Mouse (Mus musculus): ENCODE data around the gene Scgb1b2. TPM values are rescaled to one million over a fixed set of nuclear protein-coding genes. Genes with fewer than 3 reads are reported as not detected.

The Scgb1b2 gene
- total RNA-seq (2021): not detected
- long read RNA-seq, experiment 1: 0 reads
- long read RNA-seq, experiment 2: 0 reads

DNA sequence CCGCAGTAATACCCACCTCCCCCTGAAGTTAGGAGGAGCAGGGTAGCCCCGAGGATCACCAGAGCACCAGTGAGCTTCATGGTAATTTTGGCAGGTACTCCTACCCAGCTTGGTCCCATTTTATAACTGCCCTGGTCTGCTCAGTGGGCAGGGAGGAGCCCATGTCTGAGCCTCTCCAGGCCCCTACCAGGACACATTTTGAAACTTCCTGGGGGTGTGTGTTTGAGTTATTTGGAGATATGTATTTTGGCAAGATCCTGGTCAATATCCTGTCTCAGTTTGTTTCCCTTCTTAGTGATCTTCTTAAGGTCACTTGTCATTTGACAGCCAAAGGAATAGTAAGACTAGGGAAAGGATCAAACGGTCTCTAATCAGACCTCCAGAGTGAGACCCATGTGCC, at the start of gene Scgb1b2:
Gene Scgb1b2 (minus strand): TSS at position 101 of the 400 bp plus-strand sequence.
- H3K27ac ChIP-seq: no peak within 1 kb of the TSS
- no peak within 1 kb of the TSS for H3K4me3 ChIP-seq
- no peak for DNase-seq (ENCODE audit: low spot score in 2 of 2)
- TF ChIP-seq CTCF (conservative IDR thresholded peaks at IDR 0.05): no peak

DNA sequence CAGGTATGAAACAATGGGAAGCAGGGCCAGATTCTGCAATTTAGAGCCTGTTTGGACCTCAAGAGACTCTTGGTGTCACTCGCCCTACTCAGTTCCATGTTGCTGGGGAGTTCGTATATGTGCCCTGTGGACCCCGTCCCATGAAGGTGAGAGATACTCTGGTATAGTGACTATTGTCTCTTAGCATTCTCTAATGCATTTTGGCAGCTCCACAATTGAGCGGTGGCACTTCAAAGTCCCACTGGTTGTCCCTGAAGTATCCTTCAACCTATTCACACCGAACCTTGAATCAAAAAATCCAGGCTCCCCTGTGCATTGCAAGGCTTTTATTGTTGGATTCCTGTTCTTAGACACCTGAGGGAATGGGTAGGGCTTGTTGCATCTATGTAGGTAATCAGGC, 1.4 kb downstream of the Scgb1b2 start, which contains the start of gene Scgb2b2:
Gene Scgb2b2 (plus strand): TSS at position 301 of the 400 bp plus-strand sequence.
- H3K4me3 ChIP-seq: no peak within 1 kb of the TSS
- no peak within 1 kb of the TSS for H3K27ac ChIP-seq
- TF ChIP-seq CTCF (conservative IDR thresholded peaks at IDR 0.05): no peak
- DNase-seq (ENCODE audit: low spot score in 2 of 2): no peak

Other genes starting within 250 kb of the Scgb1b2 start
- gene Fxyd5, start 249.3 kb downstream of the Scgb1b2 start, total RNA-seq (2021): 10 to 100 TPM; 17.3 to 26.9 TPM
- 100 to 1,000 TPM; 117 to 121 TPM for gene Fxyd7, start 240.4 kb downstream of the Scgb1b2 start, total RNA-seq (2021)
- 100 to 1,000 TPM in 1 of 2 experiments, 10 to 100 TPM in 1; 90.9 to 114 TPM for gene Fxyd1, start 234.6 kb downstream of the Scgb1b2 start, total RNA-seq (2021)
- gene Lgi4, start 232.5 kb downstream of the Scgb1b2 start, total RNA-seq (2021): 10 to 100 TPM; 37.9 to 41.9 TPM
- 1 to 10 TPM in 1 of 2 experiments, not detected in 1; 1.7 TPM for gene Fxyd3, start 215.1 kb downstream of the Scgb1b2 start, total RNA-seq (2021)
- gene Hpn, start 176.5 kb downstream of the Scgb1b2 start, total RNA-seq (2021): 1 to 10 TPM; 2.9 to 7.1 TPM
- gene Scn1b, start 164.8 kb downstream of the Scgb1b2 start, total RNA-seq (2021): 100 to 1,000 TPM; 585 to 611 TPM
- gene Gramd1a, start 135.9 kb downstream of the Scgb1b2 start, total RNA-seq (2021): 100 to 1,000 TPM; 118 to 124 TPM
- gene Scgb2b2, start 1.3 kb downstream of the Scgb1b2 start, total RNA-seq (2021): not detected
- not detected for gene Scgb2b3, start 70.3 kb upstream of the Scgb1b2 start, total RNA-seq (2021)
- gene Scgb1b3, start 83.8 kb upstream of the Scgb1b2 start, total RNA-seq (2021): not detected

Measured in layer of hippocampus, adult 2 months (tissue).